Mouse (Mus musculus) stomach, embryonic 15.5 days (tissue): ENCODE data around the gene Inpp4b. TPM values are rescaled to one million over a fixed set of nuclear protein-coding genes. Genes with fewer than 3 reads are reported as not detected.

Experiments
- ATAC-seq: fragments of 200-750 bp; cut with Nextera tagmentation; 2 replicates; pipeline ENCODE4 v1.8.0; 2017; ENCODE audit warnings: low read depth, moderate number of reproducible peaks, moderate TSS enrichment; ENCODE audit not compliant: insufficient read depth, low FRiP score
- H3K27ac ChIP-seq: fragments of 300-500 bp; sonication (generic); 2 replicates; pipeline ENCODE4 v1.5.1; 2015; ENCODE audit warnings: mild to moderate bottlenecking, inconsistent platforms
- H3K27me3 ChIP-seq: fragments of 300-500 bp; sonication (generic); replicated peaks from 2 replicates; pipeline ENCODE4 v1.6.1; 2015; ENCODE audit warnings: inconsistent platforms
- H3K36me3 ChIP-seq: fragments of 300-500 bp; sonication (generic); 2 replicates; pipeline ENCODE4 v1.6.1; 2015; ENCODE audit warnings: inconsistent platforms
- H3K4me1 ChIP-seq: fragments of 300-500 bp; sonication (generic); 2 replicates; pipeline ENCODE4 v1.6.1; 2015; ENCODE audit warnings: inconsistent platforms
- H3K4me2 ChIP-seq: fragments of 300-500 bp; sonication (generic); 2 replicates; pipeline ENCODE4 v1.6.1; 2015; ENCODE audit warnings: mild to moderate bottlenecking, inconsistent platforms
- H3K4me3 ChIP-seq: fragments of 300-500 bp; sonication (generic); replicated peaks from 2 replicates; pipeline ENCODE4 v1.5.1; 2015; ENCODE audit warnings: inconsistent platforms
- H3K9ac ChIP-seq: fragments of 300-500 bp; sonication (generic); 2 replicates; pipeline ENCODE4 v1.6.1; 2015; ENCODE audit warnings: inconsistent platforms
- H3K9me3 ChIP-seq: fragments of 300-500 bp; sonication (generic); 2 replicates; pipeline ENCODE4 v1.6.1; 2016; ENCODE audit warnings: inconsistent platforms
- WGBS: fragments of 180-500 bp; shearing (Covaris S2); methylation state at CpG from one replicate; pipeline ENCODE4 v1.1.7; 2015; 5-methylcytosine and 5-hydroxymethylcytosine counted together
- polyA plus RNA-seq: library from polyadenylated mRNA; unstranded; fragments of >200 nt; fragmentation: Nextera tagmentation; extraction: Ambion mirVana; gene quantifications from 2 replicates; pipeline ENCODE4 v1.2.1, GENCODE M21; 2015

Inpp4b gene
- polyA plus RNA-seq, 1 experiment from 2014 or later, result 6.7 TPM

DNA sequence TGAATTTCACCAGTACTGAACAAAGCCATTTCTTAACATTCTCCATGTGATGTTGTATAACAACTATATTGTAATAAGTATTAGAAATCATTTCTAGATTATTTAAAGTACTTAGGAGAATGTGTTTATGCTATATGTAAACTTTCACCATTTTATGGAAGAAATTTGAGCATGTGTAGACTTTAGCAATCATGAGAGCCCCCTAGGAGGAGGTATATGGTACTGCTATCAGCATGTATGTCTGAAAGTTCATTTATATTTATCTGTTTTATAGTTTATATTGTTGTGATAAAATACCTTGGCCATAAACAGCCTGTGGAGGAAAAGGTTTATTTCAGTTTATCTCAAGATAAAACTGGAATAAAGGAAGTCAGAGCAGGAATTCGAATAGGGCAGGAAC lies 141.5 kb downstream of the Inpp4b start:
- Histone ChIP-seq H3K4me2 (no peak overlapping the region), H3K9me3 (no peaks in the 10 kb centered on the region), H3K4me3 (no peak overlapping the region), H3K27ac (no peak overlapping the region), H3K27me3 (no peaks in the 10 kb centered on the region), H3K36me3 (no peaks in the 10 kb centered on the region), H3K9ac (no peak overlapping the region), H3K4me1 (no peaks in the 10 kb centered on the region)
- WGBS, result 78% methylated on average over 1 of the region's 1 CpGs
- ATAC-seq, result no peak

GRCm38 (mm10) chr8:81485626-81486025 lies 143.3 kb downstream of the Inpp4b start:
- H3K4me3 ChIP-seq, result no peak overlapping the region
- 77% methylated on average over 1 of the region's 1 CpGs for WGBS
- H3K9me3 ChIP-seq, result no peaks in the 10 kb centered on the region
- H3K36me3 ChIP-seq, result no peaks in the 10 kb centered on the region
- H3K4me1 ChIP-seq, result no peaks in the 10 kb centered on the region
- H3K9ac ChIP-seq, result no peak overlapping the region
- H3K27ac ChIP-seq, result no peak overlapping the region
- no peaks in the 10 kb centered on the region for H3K27me3 ChIP-seq
- H3K4me2 ChIP-seq, result no peak overlapping the region
- ATAC-seq, result no peak

GRCm38 (mm10) chr8:81489894-81490661 lies 147.7 kb downstream of the Inpp4b start:
- no peak overlapping the region for H3K27ac ChIP-seq
- H3K9me3 ChIP-seq, result no peaks in the 10 kb centered on the region
- H3K4me3 ChIP-seq, result no peak overlapping the region
- H3K36me3 ChIP-seq, result no peaks in the 10 kb centered on the region
- ATAC-seq, result no peak
- no peaks in the 10 kb centered on the region for H3K27me3 ChIP-seq
- H3K4me2 ChIP-seq, result no peak overlapping the region
- WGBS, result 75% methylated on average over 2 of the region's 2 CpGs
- no peaks in the 10 kb centered on the region for H3K4me1 ChIP-seq
- no peak overlapping the region for H3K9ac ChIP-seq

- WGBS, result 48% methylated on average over 2 of the region's 2 CpGs
- no peak for ATAC-seq
- no peaks in the 10 kb centered on the region for H3K27me3 ChIP-seq
These were observed 148.8 kb downstream of the Inpp4b start for GRCm38 (mm10) chr8:81491097-81491705.

GRCm38 (mm10) chr8:81491706-81492204 lies 149.4 kb downstream of the Inpp4b start:
- H3K4me1 ChIP-seq, result no peaks in the 10 kb centered on the region
- H3K36me3 ChIP-seq, result no peaks in the 10 kb centered on the region
- no peaks in the 10 kb centered on the region for H3K27me3 ChIP-seq
- H3K4me3 ChIP-seq, result no peak overlapping the region
- H3K4me2 ChIP-seq, result no peak overlapping the region
- no peak overlapping the region for H3K27ac ChIP-seq
- 73% methylated on average over 3 of the region's 3 CpGs for WGBS
- H3K9me3 ChIP-seq, result no peaks in the 10 kb centered on the region
- no peak for ATAC-seq
- H3K9ac ChIP-seq, result no peak overlapping the region

More at GRCm38 (mm10) chr8:81491097-81491705, 148.8 kb downstream of the Inpp4b start:
- H3K9me3 ChIP-seq, result no peaks in the 10 kb centered on the region
- H3K36me3 ChIP-seq, result no peaks in the 10 kb centered on the region
- H3K4me3 ChIP-seq, result no peak overlapping the region
- H3K27ac ChIP-seq, result no peak overlapping the region
- no peak overlapping the region for H3K9ac ChIP-seq
- no peaks in the 10 kb centered on the region for H3K4me1 ChIP-seq
- H3K4me2 ChIP-seq, result no peak overlapping the region

- H3K4me1 ChIP-seq, result no peaks in the 10 kb centered on the region
- no peaks in the 10 kb centered on the region for H3K36me3 ChIP-seq
- no peaks in the 10 kb centered on the region for H3K27me3 ChIP-seq
- H3K9me3 ChIP-seq, result no peaks in the 10 kb centered on the region
- WGBS, result 87% methylated on average over 2 of the region's 2 CpGs
- H3K9ac ChIP-seq, result no peak overlapping the region
- no peak for ATAC-seq
- no peak overlapping the region for H3K4me3 ChIP-seq
- H3K4me2 ChIP-seq, result no peak overlapping the region
- H3K27ac ChIP-seq, result no peak overlapping the region
These were observed 152.5 kb downstream of the Inpp4b start for GRCm38 (mm10) chr8:81494823-81495222.

- Histone ChIP-seq H3K9me3 (no peaks in the 10 kb centered on the region), H3K27ac (no peak overlapping the region), H3K4me1 (no peaks in the 10 kb centered on the region), H3K36me3 (no peaks in the 10 kb centered on the region), H3K9ac (no peak overlapping the region), H3K4me2 (no peak overlapping the region), H3K4me3 (no peak overlapping the region), H3K27me3 (no peaks in the 10 kb centered on the region)
- 80% methylated on average over 2 of the region's 2 CpGs for WGBS
- ATAC-seq, result no peak
These were observed 155.3 kb downstream of the Inpp4b start for GRCm38 (mm10) chr8:81497646-81498045.

DNA sequence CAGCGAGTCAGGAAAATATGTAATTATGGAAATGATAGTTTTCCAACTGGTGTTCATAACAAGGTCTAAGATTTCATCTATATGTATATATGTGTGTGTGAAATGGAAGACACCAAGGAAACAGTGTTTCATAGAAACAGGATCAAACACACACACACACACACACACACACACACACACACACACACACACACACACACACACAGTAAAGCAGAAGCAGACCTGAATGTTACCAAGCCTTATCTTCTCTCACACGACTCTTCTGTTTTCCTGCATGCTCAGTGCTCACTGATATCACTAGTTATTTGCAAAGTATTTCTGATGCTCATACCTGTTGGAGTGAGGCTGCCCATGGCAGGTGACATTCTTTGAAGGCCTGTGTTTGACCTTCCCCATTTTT lies 159.9 kb downstream of the Inpp4b start:
- H3K4me1 ChIP-seq, result no peaks in the 10 kb centered on the region
- ATAC-seq, result no peak
- WGBS, result 72% methylated on average over 2 of the region's 2 CpGs

DNA sequence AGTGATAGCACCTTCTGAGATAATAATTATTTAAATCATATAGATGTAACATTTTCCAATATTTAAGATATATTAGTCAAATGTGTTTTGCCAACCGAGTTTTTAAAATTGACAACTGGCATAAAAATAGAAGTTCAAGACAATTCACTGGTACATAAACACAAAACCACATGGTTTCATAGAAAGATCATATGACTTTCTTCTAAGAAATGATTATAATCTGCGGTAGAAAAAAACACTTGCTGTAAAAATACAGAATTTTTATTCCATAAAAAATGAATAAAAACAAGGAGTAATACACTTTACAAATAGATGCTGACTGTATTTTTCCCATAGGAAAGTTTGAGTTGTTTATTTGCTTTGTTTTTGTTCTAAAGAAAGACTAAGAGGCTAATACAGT lies 160.6 kb downstream of the Inpp4b start:
- H3K9me3 ChIP-seq, result no peaks in the 10 kb centered on the region
- H3K4me1 ChIP-seq, result no peaks in the 10 kb centered on the region
- no peak overlapping the region for H3K27ac ChIP-seq
- no peak overlapping the region for H3K4me3 ChIP-seq
- H3K4me2 ChIP-seq, result no peak overlapping the region
- no peaks in the 10 kb centered on the region for H3K36me3 ChIP-seq
- no peak for ATAC-seq
- no peaks in the 10 kb centered on the region for H3K27me3 ChIP-seq
- no peak overlapping the region for H3K9ac ChIP-seq
- WGBS, result 80% methylated on average over 2 of the region's 2 CpGs

More for the DNA sequence above, 159.9 kb downstream of the Inpp4b start:
- Histone ChIP-seq H3K9me3 (no peaks in the 10 kb centered on the region), H3K4me3 (no peak overlapping the region), H3K27ac (no peak overlapping the region), H3K36me3 (no peaks in the 10 kb centered on the region), H3K9ac (no peak overlapping the region), H3K27me3 (no peaks in the 10 kb centered on the region), H3K4me2 (no peak overlapping the region)

DNA sequence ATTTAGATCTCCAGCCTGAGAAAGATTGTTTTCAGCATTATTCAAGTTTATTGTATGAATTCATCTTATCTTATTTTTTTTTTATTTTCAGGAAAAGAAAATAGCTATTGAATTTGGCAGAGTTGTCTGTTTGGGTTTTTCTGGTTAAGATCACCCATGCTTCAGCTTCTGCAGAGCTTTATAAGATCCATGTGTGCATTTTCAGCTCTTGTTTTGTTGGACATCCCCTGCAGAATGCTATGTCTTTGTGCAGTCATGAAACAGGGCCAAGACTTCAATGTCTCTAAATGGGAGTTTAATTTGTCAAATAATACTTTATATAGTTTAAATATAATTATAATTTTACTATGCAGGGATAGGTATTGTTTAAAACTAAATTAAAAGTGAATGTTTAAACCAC lies 170.5 kb downstream of the Inpp4b start:
- Histone ChIP-seq H3K9me3 (no peaks in the 10 kb centered on the region), H3K27me3 (no peaks in the 10 kb centered on the region), H3K9ac (no peak overlapping the region), H3K4me1 (no peaks in the 10 kb centered on the region), H3K27ac (no peak overlapping the region), H3K4me2 (no peak overlapping the region), H3K4me3 (no peak overlapping the region), H3K36me3 (no peaks in the 10 kb centered on the region)
- ATAC-seq, result no peak

DNA sequence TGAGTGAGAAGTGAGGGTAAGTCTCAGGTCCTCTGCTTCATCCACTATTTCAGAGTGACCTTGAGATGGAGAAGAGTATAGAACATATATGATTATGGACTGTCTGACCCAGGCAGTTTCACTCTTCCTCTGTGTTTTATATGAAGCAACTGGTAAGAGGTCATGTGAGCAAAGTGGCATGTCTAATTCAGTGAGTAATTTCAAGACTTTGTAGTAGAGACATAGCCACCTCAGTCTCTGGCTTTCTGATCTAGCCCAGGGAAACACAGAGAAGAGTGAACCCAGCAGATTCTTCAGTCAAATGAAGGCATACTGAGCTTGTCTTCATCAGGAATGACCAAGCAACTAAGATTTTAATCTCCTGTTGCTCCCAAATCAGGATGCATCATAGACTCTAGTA lies 172.1 kb downstream of the Inpp4b start:
- Histone ChIP-seq H3K27ac (no peak overlapping the region), H3K9ac (no peak overlapping the region), H3K4me2 (no peak overlapping the region), H3K27me3 (no peaks in the 10 kb centered on the region), H3K4me3 (no peak overlapping the region), H3K36me3 (no peaks in the 10 kb centered on the region), H3K4me1 (no peaks in the 10 kb centered on the region), H3K9me3 (no peaks in the 10 kb centered on the region)
- no peak for ATAC-seq

DNA sequence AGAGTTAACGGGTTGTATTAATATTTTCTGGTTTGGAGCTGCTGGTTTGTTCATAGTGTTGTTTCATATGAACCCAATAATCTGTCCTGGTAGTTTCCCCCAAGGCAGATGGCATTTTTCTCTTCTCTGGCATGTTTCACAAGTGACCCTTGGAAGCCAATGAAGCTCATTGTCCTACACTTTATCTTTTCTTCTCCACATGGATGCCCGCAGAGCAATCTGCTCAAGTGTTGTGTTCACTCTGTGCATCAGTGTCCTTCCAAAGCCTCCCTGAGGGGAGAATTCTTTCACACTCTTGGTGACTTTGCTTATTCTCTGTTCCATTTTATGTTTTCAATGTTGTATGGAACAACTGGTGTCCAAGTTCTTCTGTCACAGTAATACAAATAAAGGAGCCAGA lies 179.7 kb downstream of the Inpp4b start:
- Histone ChIP-seq H3K27ac (no peak overlapping the region), H3K9ac (no peak overlapping the region), H3K36me3 (no peaks in the 10 kb centered on the region), H3K4me2 (no peak overlapping the region), H3K9me3 (no peaks in the 10 kb centered on the region), H3K4me1 (no peaks in the 10 kb centered on the region), H3K4me3 (no peak overlapping the region), H3K27me3 (no peaks in the 10 kb centered on the region)
- WGBS, result 90% methylated on average over 2 of the region's 2 CpGs
- no peak for ATAC-seq
